12 mouse cellular contexts compared by ENCODE assay signal in the genomic region with DNA sequence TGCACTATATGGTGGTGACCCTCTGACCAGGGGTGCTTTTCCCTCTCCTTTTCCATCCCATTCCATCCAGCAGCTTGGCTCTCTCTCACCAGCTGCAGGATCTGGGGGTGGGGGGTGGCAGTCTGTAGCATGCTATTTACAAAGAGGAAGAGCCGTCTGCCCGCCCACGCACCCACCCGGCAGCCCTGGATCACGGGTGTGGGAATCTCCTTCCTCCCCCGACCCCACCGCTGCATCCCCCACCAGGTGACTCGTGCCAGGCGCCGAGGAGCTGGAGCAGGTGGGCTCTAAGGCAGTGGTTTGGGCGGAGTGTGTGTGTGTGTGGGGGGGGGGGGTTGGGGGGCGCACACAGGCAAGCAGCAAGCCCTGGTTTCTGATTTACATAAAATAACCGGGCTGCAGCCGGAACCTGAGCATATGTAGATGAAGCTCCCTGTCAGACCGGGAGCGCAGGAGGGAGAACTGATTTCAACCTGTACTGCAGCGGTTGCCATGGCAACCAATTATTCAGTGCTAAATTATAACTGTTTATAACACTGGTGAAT. TPM values are rescaled to one million over a fixed set of nuclear protein-coding genes. Genes with fewer than 3 reads are reported as not detected.
DNase-seq lines count a peak whose midpoint lies in the region; ATAC-seq and TF ChIP-seq lines count a peak whose summit lies in the region.
"Had no signal": no experiment of that assay in that cellular context is flagged by ENCODE, and none has a peak within 500 bp of the region (broad histone marks: within the 10 kb centered on the region; RNA-seq: fewer than 3 reads in every experiment).

No protein-coding gene starts in this region.

- TF ChIP-seq CTCF in forebrain, postnatal 0 days (IDR thresholded peaks at IDR 0.05; ENCODE audit: low read depth): no peak
- no peak for TF ChIP-seq CTCF in left cerebral cortex, adult 2 months (IDR thresholded peaks at IDR 0.05)

- peak overlapping the region; percentile 26 for H3K4me3 ChIP-seq in forebrain, postnatal 0 days (ENCODE audit: low read depth, low read length)
- H3K4me3 ChIP-seq in left cerebral cortex, adult 2 months: no peak overlapping the region

- peaks cover 28% of the 10 kb centered on the region for H3K4me1 ChIP-seq in forebrain, postnatal 0 days (ENCODE audit: insufficient read depth)

- peak overlapping the region; percentile 57 for H3K9ac ChIP-seq in forebrain, postnatal 0 days

- no peaks in the 10 kb centered on the region for H3K9me3 ChIP-seq in forebrain, postnatal 0 days (ENCODE audit: low read length)

- H3K4me2 ChIP-seq in forebrain, postnatal 0 days (ENCODE audit: low read depth): peak overlapping the region; percentile 54

- H3K27ac ChIP-seq in forebrain, postnatal 0 days (ENCODE audit: low read depth, low read length): peak overlapping the region; percentile 96
- H3K27ac ChIP-seq in left cerebral cortex, adult 2 months: peak overlapping the region; percentile 91
- H3K27ac ChIP-seq: kidney, postnatal 0 days had no signal

- ATAC-seq in forebrain, postnatal 0 days: peak; percentile 81
- no peak for ATAC-seq in inflammation-experienced regulatory T-cells, adult 6 months
- no peak for ATAC-seq in cerebellum, adult (ENCODE audit: insufficient number of reproducible peaks, low FRiP score, low TSS enrichment)

- peak; percentile 82 for DNase-seq in left cerebral cortex, adult 11 months (ENCODE audit: low spot score)
- DNase-seq in left cerebral cortex, postnatal 4 days: no peak
- peak; percentile 92 for DNase-seq in forebrain, postnatal 0 days
- peak; percentile 62 to 75 for DNase-seq in left cerebral cortex, adult 2 months (ENCODE audit: extremely low spot score in 1 of 2, low spot score in 2 of 2)
- DNase-seq in right cerebral cortex, postnatal 25 days: peak; percentile 66
- DNase-seq in adrenal gland, adult 8-10 months: no peak
- DNase-seq: cerebellum, adult 9-11 months; thymus, adult 2 months had no signal

- 4% methylated on average over 17 of the region's 17 CpGs for WGBS in forebrain, postnatal 0 days

- intact Hi-C loops in left cerebral cortex, postnatal 4 days (cut with DNase I): no loop called here
- intact Hi-C loops in left cerebral cortex, adult 2 months (cut with DNase I): loop anchor here (5.0 kb wide), 1 partner anchor 42 kb away; no protein-coding TSS in a partner anchor

- H3K36me3 ChIP-seq in forebrain, postnatal 0 days (ENCODE audit: insufficient read depth): peaks cover 18% of the 10 kb centered on the region
- H3K36me3 ChIP-seq: G1E had no signal

- H3K27me3 ChIP-seq in forebrain, postnatal 0 days (ENCODE audit: insufficient read depth, low read length): no peaks in the 10 kb centered on the region

RNA-seq across cellular contexts. Expression of gene Chd5, which starts 11.5 kb away (rescaled TPM):
- 100 to 1,000 TPM; 185 to 191 TPM for total RNA-seq in left cerebral cortex, postnatal 4 days (2021)
- 60.0 and 76.0 TPM in 2 replicates for total RNA-seq in forebrain, postnatal 0 days (2014; rRNA removed)
- polyA plus RNA-seq in forebrain, postnatal 0 days (2015; fragmentation: Nextera tagmentation; extraction: Ambion mirVana): 35.2 and 57.8 TPM in 2 replicates
- total RNA-seq in left cerebral cortex, adult 2 months (2021): 100 to 1,000 TPM; 176 to 194 TPM
- under 1 TPM in 2 of 3 experiments, not detected in 1; 0.05 to 0.11 TPM for polyA plus RNA-seq in inflammation-experienced regulatory T-cells, adult 6 months (2017; shearing (Covaris generic))
- 10 to 100 TPM in 2 of 4 experiments, 1 to 10 TPM in 2; 7.0 to 16.9 (median 12.3) TPM for total RNA-seq in adrenal gland, adult 8-10 months (2022)

RNA-seq across cellular contexts. Expression of gene Rpl22, which starts 24.4 kb away (rescaled TPM):
- 100 to 1,000 TPM; 335 to 363 TPM for total RNA-seq in left cerebral cortex, postnatal 4 days (2021)
- 313 and 387 TPM in 2 replicates for total RNA-seq in forebrain, postnatal 0 days (2014; rRNA removed)
- polyA plus RNA-seq in forebrain, postnatal 0 days (2015; fragmentation: Nextera tagmentation; extraction: Ambion mirVana): 176 and 212 TPM in 2 replicates
- total RNA-seq in left cerebral cortex, adult 2 months (2021): 100 to 1,000 TPM; 171 to 172 TPM
- 1,000 to 10,000 TPM in 1 of 3 experiments, 100 to 1,000 TPM in 2; 752 to 1,062 (median 960) TPM for polyA plus RNA-seq in inflammation-experienced regulatory T-cells, adult 6 months (2017; shearing (Covaris generic))
- 100 to 1,000 TPM; 415 to 500 (median 453) TPM for total RNA-seq in adrenal gland, adult 8-10 months (2022)

RNA-seq across cellular contexts. Expression of gene Rnf207, which starts 31.1 kb away (rescaled TPM):
- 1 to 10 TPM; 3.0 to 3.8 TPM for total RNA-seq in left cerebral cortex, postnatal 4 days (2021)
- 2.6 and 4.4 TPM in 2 replicates for total RNA-seq in forebrain, postnatal 0 days (2014; rRNA removed)
- 2.7 and 4.2 TPM in 2 replicates for polyA plus RNA-seq in forebrain, postnatal 0 days (2015; fragmentation: Nextera tagmentation; extraction: Ambion mirVana)
- total RNA-seq in left cerebral cortex, adult 2 months (2021): 10 to 100 TPM; 17.0 to 18.6 TPM
- polyA plus RNA-seq in inflammation-experienced regulatory T-cells, adult 6 months (2017; shearing (Covaris generic)): not detected
- 1 to 10 TPM in 2 of 4 experiments, under 1 TPM in 2; 0.23 to 2.2 (median 1.0) TPM for total RNA-seq in adrenal gland, adult 8-10 months (2022)
- polyA plus RNA-seq: G1E had no signal

RNA-seq across cellular contexts. Expression of gene Icmt, which starts 52.9 kb away (rescaled TPM):
- 10 to 100 TPM; 22.8 to 23.4 TPM for total RNA-seq in left cerebral cortex, postnatal 4 days (2021)
- 24.4 and 28.5 TPM in 2 replicates for total RNA-seq in forebrain, postnatal 0 days (2014; rRNA removed)
- polyA plus RNA-seq in forebrain, postnatal 0 days (2015; fragmentation: Nextera tagmentation; extraction: Ambion mirVana): 9.8 and 12.7 TPM in 2 replicates
- 10 to 100 TPM; 49.8 to 54.3 TPM for total RNA-seq in left cerebral cortex, adult 2 months (2021)
- polyA plus RNA-seq in inflammation-experienced regulatory T-cells, adult 6 months (2017; shearing (Covaris generic)): 1 to 10 TPM; 5.1 to 8.8 (median 7.1) TPM
- total RNA-seq in adrenal gland, adult 8-10 months (2022): 10 to 100 TPM; 54.1 to 66.7 (median 59.6) TPM

RNA-seq across cellular contexts. Expression of gene Hes3, which starts 58.4 kb away (rescaled TPM):
- total RNA-seq in left cerebral cortex, postnatal 4 days (2021): under 1 TPM in 1 of 2 experiments, not detected in 1; 0.20 TPM
- total RNA-seq in forebrain, postnatal 0 days (2014; rRNA removed): 0.57 TPM in 1 of 2 replicates, not detected in the other
- polyA plus RNA-seq in forebrain, postnatal 0 days (2015; fragmentation: Nextera tagmentation; extraction: Ambion mirVana): 0.13 TPM in 1 of 2 replicates, not detected in the other
- total RNA-seq in left cerebral cortex, adult 2 months (2021): under 1 TPM; 0.30 to 0.32 TPM
- not detected for polyA plus RNA-seq in inflammation-experienced regulatory T-cells, adult 6 months (2017; shearing (Covaris generic))
- total RNA-seq in adrenal gland, adult 8-10 months (2022): not detected
- total RNA-seq: G1E had no signal
- polyA plus RNA-seq: G1E; kidney, postnatal 0 days had no signal

Comparison
In these comparisons a context has a peak if more than half of its experiments do, and no peak if none do; other contexts are left out.
1. DNase-seq: peak in left cerebral cortex, adult 11 months (single experiment), forebrain, postnatal 0 days (single experiment), left cerebral cortex, adult 2 months (2 of 2) and right cerebral cortex, postnatal 25 days (single experiment); none in left cerebral cortex, postnatal 4 days (single experiment) and adrenal gland, adult 8-10 months (single experiment).